In the genomic region with DNA sequence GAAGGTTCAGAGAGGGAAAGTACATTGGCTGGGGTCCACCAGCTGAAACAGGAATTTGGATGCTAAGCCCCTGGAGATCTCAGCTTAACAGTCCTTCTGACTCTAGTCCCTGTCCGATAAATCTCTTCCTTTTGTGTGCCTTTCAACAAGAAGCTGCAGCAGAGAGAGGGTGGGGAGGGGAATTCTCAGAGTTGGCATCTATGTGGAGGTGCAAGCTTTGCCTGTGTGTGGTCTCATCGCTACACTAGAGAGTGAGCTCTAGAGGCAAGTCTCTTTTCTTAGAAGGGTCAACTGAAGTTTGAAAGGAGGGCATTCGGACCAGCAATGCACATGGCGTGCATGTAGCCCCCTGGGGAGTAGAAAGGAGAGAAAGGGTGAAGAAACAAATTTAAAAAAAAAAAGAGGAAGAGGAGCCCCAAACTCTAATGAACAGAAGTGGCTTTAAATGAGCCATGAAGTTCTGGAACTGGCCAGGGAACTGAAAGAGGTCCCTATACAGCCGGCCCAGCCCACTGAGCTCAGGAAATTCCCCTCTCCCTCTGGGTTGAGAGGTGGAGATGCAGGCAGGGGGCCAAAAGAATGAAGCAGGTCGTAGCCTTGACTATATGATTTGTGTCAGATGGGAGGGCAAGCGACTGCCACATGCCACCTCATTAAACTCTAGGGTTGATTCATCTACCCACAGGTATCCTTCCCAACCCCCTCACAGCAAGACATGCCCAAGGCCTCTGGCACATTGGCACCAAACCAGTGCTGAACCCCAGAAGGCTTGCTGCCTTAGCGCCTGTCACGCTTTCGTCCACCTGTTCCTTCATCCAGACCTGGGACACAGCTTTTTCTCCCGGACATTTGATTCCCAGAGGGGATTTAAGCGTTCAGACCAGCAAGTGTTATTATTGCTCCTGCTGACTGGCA, we compare ENCODE assay signal across 8 mouse cellular contexts. TPM values are rescaled to one million over a fixed set of nuclear protein-coding genes. Genes with fewer than 3 reads are reported as not detected.
DNase-seq lines count a peak whose midpoint lies in the region; ATAC-seq and TF ChIP-seq lines count a peak whose summit lies in the region.

No protein-coding gene starts in this region.

- TF ChIP-seq POLR2A in small intestine, adult 2 months (IDR thresholded peaks at IDR 0.05; ENCODE audit: low read depth, low read length) = no peak

- H3K4me3 ChIP-seq in hindbrain, embryonic 15.5 days = peak overlapping the region; percentile 45
- peak overlapping the region; percentile 64 for H3K4me3 ChIP-seq in small intestine, adult 2 months (ENCODE audit: low read depth, low read length)

- TF ChIP-seq CTCF in small intestine, adult 2 months (IDR thresholded peaks at IDR 0.05; ENCODE audit: extremely low read depth, insufficient read length, insufficient replicate concordance, low read depth, low read length) = no peak

- H3K4me2 ChIP-seq in hindbrain, embryonic 15.5 days = peak overlapping the region; percentile 86

- peak; percentile 44 for DNase-seq in left cerebral cortex, postnatal 4 days
- no peak for DNase-seq in left cerebral cortex, adult 11 months (ENCODE audit: low spot score)
- DNase-seq in cerebellum, postnatal 25 days = peak; percentile 85 to 90
- DNase-seq in thymus, postnatal 10 days (ENCODE audit: low spot score in 2 of 2) = no peak
- DNase-seq in urinary bladder, postnatal 14 days (ENCODE audit: low spot score) = no peak
- no peak for DNase-seq in urinary bladder, postnatal 10 days (ENCODE audit: low spot score)

- WGBS in hindbrain, embryonic 15.5 days = 15% methylated on average over 12 of the region's 12 CpGs
- WGBS in small intestine, adult 2 months = 36% methylated on average over 12 of the region's 12 CpGs

- H3K36me3 ChIP-seq in hindbrain, embryonic 15.5 days = no peaks in the 10 kb centered on the region
- H3K36me3 ChIP-seq in small intestine, adult 2 months (ENCODE audit: control insufficient read depth, insufficient read depth, low read length) = no peaks in the 10 kb centered on the region

- peaks cover 34% of the 10 kb centered on the region for H3K4me1 ChIP-seq in hindbrain, embryonic 15.5 days (replicated peaks)
- peaks cover 12% of the 10 kb centered on the region for H3K4me1 ChIP-seq in small intestine, adult 2 months (ENCODE audit: control insufficient read depth, insufficient read depth, insufficient read length, low read length)

- H3K27me3 ChIP-seq in hindbrain, embryonic 15.5 days = peaks cover 27% of the 10 kb centered on the region
- peaks cover 21% of the 10 kb centered on the region for H3K27me3 ChIP-seq in small intestine, adult 2 months (ENCODE audit: control insufficient read depth, insufficient read depth, low read length)

- intact Hi-C loops in left cerebral cortex, postnatal 4 days (cut with DNase I) = no loop called here

- H3K9ac ChIP-seq in hindbrain, embryonic 15.5 days = no peak overlapping the region

- no peak for ATAC-seq in hindbrain, embryonic 15.5 days (ENCODE audit: low FRiP score, low read depth)

- no peak overlapping the region for H3K27ac ChIP-seq in hindbrain, embryonic 15.5 days (replicated peaks)
- H3K27ac ChIP-seq in small intestine, adult 2 months (ENCODE audit: insufficient read depth, low read depth, low read length) = no peak overlapping the region

- no peaks in the 10 kb centered on the region for H3K9me3 ChIP-seq in hindbrain, embryonic 15.5 days

RNA-seq across cellular contexts. Expression of a gene that starts 10.0 kb away (rescaled TPM):
- 1 to 10 TPM; 5.3 to 6.7 TPM for total RNA-seq in left cerebral cortex, postnatal 4 days (2021)
- 6.1 and 6.3 TPM in 2 replicates for polyA plus RNA-seq in hindbrain, embryonic 15.5 days (2015; fragmentation: Nextera tagmentation; extraction: Ambion mirVana)
- 3.0 and 6.0 TPM in 2 replicates for polyA plus RNA-seq in small intestine, adult 2 months (2012; rRNA removed)

Comparison
In these comparisons a context has a peak if more than half of its experiments do, and no peak if none do; other contexts are left out.
1. DNase-seq: peak in left cerebral cortex, postnatal 4 days (single experiment) and cerebellum, postnatal 25 days (2 of 2); none in left cerebral cortex, adult 11 months (single experiment), thymus, postnatal 10 days (0 of 2), urinary bladder, postnatal 14 days (single experiment) and urinary bladder, postnatal 10 days (single experiment).